Mouse (Mus musculus): ENCODE data around the gene Efna1.
A peak's percentile ranks its signal among the peaks of the same experiment; 100 is the strongest.

Efna1 gene

GRCm38 (mm10) chr3:89280606-89281511, at the start of gene Efna1:
Gene Efna1 (minus strand): TSS chr3:89281142.
- no peak for DNase-seq (ENCODE audit: low spot score)

GRCm38 (mm10) chr3:89330346-89330745, 49.4 kb upstream of the Efna1 start:
- no peak for DNase-seq (ENCODE audit: low spot score)

DNA sequence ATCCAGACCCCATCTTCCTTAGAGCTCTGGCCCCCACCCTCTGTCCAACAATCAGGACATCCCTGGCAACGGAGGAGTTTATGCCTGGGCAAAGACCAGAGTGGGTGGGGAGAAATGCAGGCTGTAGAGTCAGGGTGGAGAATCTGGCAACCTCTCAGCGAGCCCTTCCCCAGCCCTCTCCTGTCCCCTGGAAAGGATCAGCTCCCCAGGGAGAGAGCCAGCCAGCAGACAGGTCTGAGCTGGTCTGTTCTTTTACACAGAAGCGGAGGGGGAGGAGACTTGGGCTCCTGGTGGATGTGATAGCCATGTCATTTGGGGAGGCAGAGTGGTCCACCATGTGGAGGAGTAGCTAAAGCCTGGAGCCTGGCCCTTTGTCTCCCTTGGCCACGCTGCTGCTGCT, 47.7 kb upstream of the Efna1 start:
- DNase-seq (ENCODE audit: low spot score): no peak

GRCm38 (mm10) chr3:89327371-89327870, 46.5 kb upstream of the Efna1 start:
- DNase-seq (ENCODE audit: low spot score): no peak

DNA sequence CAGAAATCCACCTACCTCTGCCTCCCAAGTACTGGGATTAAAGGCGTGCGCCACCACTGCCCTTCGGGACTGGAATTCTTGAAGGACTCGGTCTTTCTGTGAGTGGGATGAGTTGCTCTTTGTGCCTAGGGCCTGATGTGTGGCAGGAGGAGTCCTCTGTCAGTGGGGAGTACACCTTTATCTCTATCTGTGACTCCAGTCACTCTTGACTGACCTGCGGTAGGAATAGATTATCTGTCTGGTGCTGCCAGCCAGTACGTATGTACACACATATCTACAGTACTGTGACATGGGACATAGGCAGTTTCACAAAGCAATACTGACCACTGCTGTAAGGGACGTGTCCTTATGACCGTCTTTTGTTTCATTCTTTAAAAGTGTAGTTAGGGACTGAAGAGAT, 44.9 kb upstream of the Efna1 start:
- DNase-seq (ENCODE audit: low spot score): no peak

GRCm38 (mm10) chr3:89322514-89323165, 41.7 kb upstream of the Efna1 start, which contains the start of gene Efna3:
Gene Efna3 (minus strand): TSS chr3:89322965.
- DNase-seq (ENCODE audit: low spot score): no peak

GRCm38 (mm10) chr3:89322131-89322500, 41.2 kb upstream of the Efna1 start:
- DNase-seq (ENCODE audit: low spot score): no peak

- no peak for DNase-seq (ENCODE audit: low spot score)
These were observed 40.5 kb upstream of the Efna1 start for GRCm38 (mm10) chr3:89321183-89322130.

DNA sequence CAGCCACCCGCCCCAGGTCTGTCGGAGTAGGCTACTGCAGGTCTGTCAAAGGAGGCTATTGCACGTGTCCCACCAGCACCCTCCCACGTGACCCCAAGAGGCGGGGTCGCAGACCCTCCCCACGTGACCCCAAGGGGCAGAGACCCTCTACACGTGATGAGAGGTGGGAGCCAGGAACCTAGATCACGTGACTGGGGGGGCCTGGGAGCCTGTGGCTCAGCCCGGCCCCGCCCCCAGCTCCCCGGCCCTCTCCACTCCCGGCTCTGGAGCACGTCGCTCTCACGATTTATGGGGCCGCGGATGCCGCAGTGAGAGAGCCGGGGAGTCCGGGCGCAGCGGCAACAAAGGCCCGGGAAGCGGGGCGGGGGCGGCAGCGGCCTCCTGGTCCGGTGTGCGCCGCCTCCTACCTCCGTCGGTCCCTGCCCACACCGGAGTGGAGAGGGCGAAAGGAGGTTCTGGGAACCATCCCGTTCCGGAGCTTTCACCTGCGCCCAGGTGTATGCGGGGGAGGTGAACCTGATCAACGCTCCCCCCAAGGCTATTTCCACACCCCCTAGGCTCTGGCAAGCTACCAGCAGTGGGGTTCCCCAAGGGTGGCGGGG, 39.7 kb upstream of the Efna1 start:
- DNase-seq (ENCODE audit: low spot score): no peak

DNA sequence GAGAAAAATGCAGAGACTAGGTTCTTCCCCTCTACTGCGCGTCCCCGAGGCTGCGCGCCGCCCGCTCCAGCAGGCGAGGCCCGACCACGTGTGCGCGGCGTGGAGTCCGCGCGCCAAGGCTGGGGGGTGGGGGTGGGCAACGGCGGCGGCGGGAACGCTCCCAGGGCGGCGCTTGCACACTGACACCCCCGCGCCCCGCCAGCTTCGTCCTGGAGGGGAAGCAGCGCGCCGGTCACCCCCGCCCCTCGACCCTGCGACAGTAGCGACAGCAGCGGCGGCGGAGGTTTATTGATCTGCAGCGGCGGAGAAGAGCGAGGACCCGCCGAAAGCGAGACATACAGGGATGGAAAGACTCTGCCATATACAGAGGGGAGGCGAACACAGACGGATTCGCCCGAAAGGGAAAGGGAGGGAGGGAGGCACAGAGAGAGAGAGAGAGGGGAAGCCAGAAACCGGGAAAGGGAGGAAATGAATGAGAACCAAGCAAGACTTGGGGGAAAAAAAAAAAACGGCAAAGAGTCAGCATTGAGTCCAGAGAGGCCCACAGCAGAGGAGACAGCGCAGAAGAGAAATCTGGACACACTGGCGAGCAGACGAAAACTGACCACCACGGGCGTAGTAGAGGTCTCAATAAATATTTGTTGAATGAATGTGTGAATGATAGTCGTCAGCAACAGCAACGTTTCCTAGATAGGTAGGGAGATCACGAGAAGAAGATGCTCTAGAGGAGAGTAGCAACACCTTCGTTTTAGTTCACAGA, 38.8 kb upstream of the Efna1 start:
- no peak for DNase-seq (ENCODE audit: low spot score)

GRCm38 (mm10) chr3:89318971-89319590, 38.1 kb upstream of the Efna1 start:
- DNase-seq (ENCODE audit: low spot score): no peak

DNA sequence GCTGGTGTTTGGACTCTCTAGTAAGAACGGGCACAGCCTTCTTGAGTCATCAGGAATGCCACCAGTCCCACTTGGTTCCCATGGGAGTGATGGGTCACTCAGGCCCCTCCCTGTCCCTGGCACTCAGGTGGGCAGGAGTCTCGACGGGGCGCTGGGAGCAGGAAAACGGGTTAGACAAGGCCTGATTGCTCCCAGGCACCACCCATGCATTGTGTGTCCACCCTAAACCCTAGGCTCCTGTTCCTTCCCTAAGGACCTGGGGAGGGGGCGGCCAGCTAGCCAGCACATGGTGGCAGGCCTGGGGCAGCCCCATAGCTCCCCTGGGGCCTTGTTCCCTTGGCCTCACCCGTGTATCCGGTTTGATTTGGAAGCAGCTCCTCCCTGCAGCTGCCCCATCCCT, 37.4 kb upstream of the Efna1 start:
- DNase-seq (ENCODE audit: low spot score): no peak

- DNase-seq (ENCODE audit: low spot score): no peak
These were observed 36.3 kb upstream of the Efna1 start for GRCm38 (mm10) chr3:89317246-89317645.

DNA sequence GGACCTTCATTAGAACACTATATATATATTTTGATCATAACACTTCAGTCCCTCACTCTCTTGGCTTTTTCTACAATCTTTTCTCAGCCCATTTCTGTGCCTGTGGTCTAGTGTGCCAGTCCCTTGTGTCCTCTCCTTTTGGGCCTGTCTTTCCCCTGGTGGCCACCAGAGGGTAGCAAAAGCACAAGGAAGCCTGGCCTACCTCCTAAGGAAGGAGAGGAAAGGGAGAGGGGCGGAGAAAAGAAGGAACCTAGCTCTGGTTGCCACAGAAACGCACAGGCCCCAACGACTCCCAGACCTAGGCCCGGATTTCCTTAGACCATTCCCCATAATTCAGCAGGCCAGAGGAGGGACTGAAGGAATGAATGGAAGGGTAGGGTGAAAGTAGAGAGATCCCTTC, 35.9 kb upstream of the Efna1 start:
- peak; percentile 58 for DNase-seq (ENCODE audit: low spot score)

GRCm38 (mm10) chr3:89315930-89316831, 35.2 kb upstream of the Efna1 start:
- DNase-seq (ENCODE audit: low spot score): no peak

GRCm38 (mm10) chr3:89315195-89315929, 34.4 kb upstream of the Efna1 start:
- no peak for DNase-seq (ENCODE audit: low spot score)

DNA sequence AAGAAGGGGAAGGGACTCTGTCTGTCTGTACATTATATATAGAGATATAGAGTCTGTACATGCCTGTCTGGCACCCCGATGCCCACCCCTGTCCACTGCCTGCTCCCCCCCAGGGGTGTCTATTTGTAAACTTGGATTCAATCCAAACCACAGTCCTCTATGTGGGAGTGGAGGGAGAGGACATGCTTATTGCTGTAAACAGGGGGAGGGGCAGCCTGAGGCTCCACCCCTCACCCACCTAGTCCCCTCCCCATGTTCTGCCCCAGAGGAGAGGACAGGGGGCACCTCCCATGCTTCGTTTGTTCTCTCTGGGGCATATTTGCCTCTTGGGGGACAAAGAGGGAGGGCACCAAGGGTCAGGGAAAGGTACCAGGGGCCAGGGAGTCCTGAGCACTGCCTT, 33.8 kb upstream of the Efna1 start:
- no peak for DNase-seq (ENCODE audit: low spot score)

- DNase-seq (ENCODE audit: low spot score): no peak
These were observed 33.4 kb upstream of the Efna1 start for GRCm38 (mm10) chr3:89314340-89314739.

GRCm38 (mm10) chr3:89308089-89308488, 27.1 kb upstream of the Efna1 start:
- no peak for DNase-seq (ENCODE audit: low spot score)

All from urinary bladder, postnatal 10 days (tissue).